Mouse (Mus musculus): ENCODE results near the gene Prkch.

DNA sequence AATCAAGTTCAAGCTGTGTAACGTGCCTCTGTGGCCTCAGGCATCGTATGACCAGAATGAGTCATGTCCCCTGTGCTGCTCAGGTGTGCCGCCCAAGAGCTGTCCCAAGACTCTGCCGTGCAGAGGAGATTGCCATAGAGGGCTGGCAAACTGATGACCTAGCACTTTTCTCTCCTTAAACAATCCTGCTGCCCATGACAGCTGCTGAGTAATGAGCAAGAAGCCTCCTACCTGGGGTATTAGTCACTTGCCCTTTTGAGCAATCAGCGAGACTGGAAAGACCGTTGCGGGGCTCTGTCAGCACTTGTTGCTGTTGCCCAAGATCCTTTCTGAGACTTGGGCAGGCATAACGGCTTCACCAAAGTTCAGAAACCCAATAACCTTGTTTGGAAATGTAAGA lies 171.1 kb downstream of the Prkch start:
- TF ChIP-seq CTCF (IDR thresholded peaks at IDR 0.05; ENCODE audit: extremely low read depth, insufficient read depth, insufficient read length, insufficient replicate concordance), result no peak
- no peak for TF ChIP-seq POLR2A (IDR thresholded peaks at IDR 0.05; ENCODE audit: low read depth, low read length)

Data from spleen, adult 2 months (tissue).